Mouse (Mus musculus): Measurements from ENCODE around the gene Espnl. TPM values are rescaled to one million over a fixed set of nuclear protein-coding genes. Genes with fewer than 3 reads are reported as not detected.

Espnl gene
- under 1 TPM in 1 of 2 experiments, not detected in 1; 0.13 TPM for total RNA-seq (2021)
- long read RNA-seq, experiment 1, result 0 reads
- long read RNA-seq, experiment 2, result 0 reads

GRCm38 (mm10) chr1:91321760-91322438 is at the start of gene Espnl:
Gene Espnl, plus strand, starts transcription at chr1:91322075.
- DNase-seq (ENCODE audit: low spot score in 2 of 2), result no peak

GRCm38 (mm10) chr1:91272260-91272659 is 49.6 kb upstream of the Espnl start:
- no peak for DNase-seq (ENCODE audit: low spot score in 2 of 2)

- DNase-seq (ENCODE audit: low spot score in 2 of 2), result no peak
Measured at GRCm38 (mm10) chr1:91276581-91276980, 45.3 kb upstream of the Espnl start.

GRCm38 (mm10) chr1:91277480-91277879 is 44.4 kb upstream of the Espnl start:
- DNase-seq (ENCODE audit: low spot score in 2 of 2), result no peak

- DNase-seq (ENCODE audit: low spot score in 2 of 2), result no peak
Measured at GRCm38 (mm10) chr1:91278410-91279119, 43.3 kb upstream of the Espnl start.

- no peak for DNase-seq (ENCODE audit: low spot score in 2 of 2)
Measured at GRCm38 (mm10) chr1:91279126-91279525, 42.7 kb upstream of the Espnl start.

GRCm38 (mm10) chr1:91282582-91282981 is 39.3 kb upstream of the Espnl start:
- no peak for DNase-seq (ENCODE audit: low spot score in 2 of 2)

GRCm38 (mm10) chr1:91289375-91289774 is 32.5 kb upstream of the Espnl start:
- DNase-seq (ENCODE audit: low spot score in 2 of 2), result no peak

GRCm38 (mm10) chr1:91292101-91292825 is 29.6 kb upstream of the Espnl start:
- DNase-seq (ENCODE audit: low spot score in 2 of 2), result no peak

GRCm38 (mm10) chr1:91295544-91295943 is 26.3 kb upstream of the Espnl start:
- no peak for DNase-seq (ENCODE audit: low spot score in 2 of 2)

- peak; percentile 91 for DNase-seq (ENCODE audit: low spot score in 2 of 2)
Measured at GRCm38 (mm10) chr1:91297799-91298744, 23.8 kb upstream of the Espnl start, which contains the start of gene Scly. Gene Scly, plus strand, starts transcription at chr1:91298338.

GRCm38 (mm10) chr1:91299026-91299706 is 22.7 kb upstream of the Espnl start:
- DNase-seq (ENCODE audit: low spot score in 2 of 2), result no peak

GRCm38 (mm10) chr1:91299707-91300426 is 22.0 kb upstream of the Espnl start:
- DNase-seq (ENCODE audit: low spot score in 2 of 2), result no peak

GRCm38 (mm10) chr1:91301206-91301920 is 20.5 kb upstream of the Espnl start:
- DNase-seq (ENCODE audit: low spot score in 2 of 2), result no peak

- no peak for DNase-seq (ENCODE audit: low spot score in 2 of 2)
Measured at GRCm38 (mm10) chr1:91302021-91302420, 19.9 kb upstream of the Espnl start.

- no peak for DNase-seq (ENCODE audit: low spot score in 2 of 2)
Measured at GRCm38 (mm10) chr1:91304621-91305020, 17.3 kb upstream of the Espnl start.

- DNase-seq (ENCODE audit: low spot score in 2 of 2), result no peak
Measured at GRCm38 (mm10) chr1:91309366-91310085, 12.3 kb upstream of the Espnl start.

- DNase-seq (ENCODE audit: low spot score in 2 of 2), result no peak
Measured at GRCm38 (mm10) chr1:91312273-91312672, 9.6 kb upstream of the Espnl start.

Measured in adrenal gland, adult 18-20 months (tissue).